Mouse (Mus musculus) ovary, postnatal 10 days (tissue): ENCODE measurements at regions not wholly inside any gene's neighbourhood (a gene's known extent, or its start where the extent isn't known, plus 50 kb on each side); places are given as distances from the start of the nearest gene placed in this dataset.
A peak's percentile ranks its signal among the peaks of the same experiment; 100 is the strongest.

Experiments
- DNase-seq: peaks from one replicate; pipeline ENCODE4 v3.0.0; 2022; ENCODE audit warnings: low spot score

DNA sequence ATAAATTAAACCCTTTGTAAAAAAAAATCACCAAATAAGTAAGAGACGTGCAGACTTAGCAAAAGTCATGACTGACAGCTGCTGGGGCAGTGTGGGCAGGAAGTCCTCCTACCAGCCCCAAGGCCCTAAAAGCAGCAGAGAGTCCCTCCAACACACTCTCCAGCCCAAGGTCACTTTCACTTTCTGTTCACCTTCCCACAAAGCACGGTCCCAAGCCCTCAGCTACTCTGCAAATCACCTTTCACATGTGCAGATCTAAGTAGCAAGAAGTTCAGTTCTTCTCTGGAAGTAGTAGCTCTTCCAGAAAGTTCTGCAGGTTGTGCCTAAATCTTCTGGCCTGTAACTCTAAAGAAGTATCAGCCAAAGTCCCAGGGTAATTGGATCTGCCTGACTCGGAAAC, 120.8 kb upstream of the Gm26657 start:
- no peak for DNase-seq

GRCm38 (mm10) chr4:56618433-56618832, 121.4 kb upstream of the Gm26657 start:
- no peak for DNase-seq

GRCm38 (mm10) chr4:56617661-56618360, 122.1 kb upstream of the Gm26657 start:
- no peak for DNase-seq

DNA sequence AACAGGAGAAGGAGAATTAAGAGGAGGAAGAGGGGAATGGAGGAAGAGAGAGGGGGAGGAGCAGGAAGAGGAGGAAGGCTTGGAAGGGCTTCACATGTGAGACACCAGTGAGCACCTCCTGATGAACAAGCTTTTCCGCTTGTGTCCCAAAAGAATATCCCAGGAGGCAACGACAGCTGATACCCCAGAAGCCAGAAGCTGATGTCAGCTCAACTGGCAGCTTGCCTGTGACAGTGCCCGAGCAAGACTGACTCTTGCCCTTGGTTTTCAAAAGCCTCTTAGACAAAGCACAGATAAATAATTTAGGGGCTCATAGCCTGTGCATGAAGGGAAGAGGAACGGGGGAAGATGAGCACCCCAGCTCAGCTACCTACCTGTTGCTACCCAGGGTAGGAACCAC, 127.5 kb upstream of the Gm26657 start:
- DNase-seq: no peak

DNA sequence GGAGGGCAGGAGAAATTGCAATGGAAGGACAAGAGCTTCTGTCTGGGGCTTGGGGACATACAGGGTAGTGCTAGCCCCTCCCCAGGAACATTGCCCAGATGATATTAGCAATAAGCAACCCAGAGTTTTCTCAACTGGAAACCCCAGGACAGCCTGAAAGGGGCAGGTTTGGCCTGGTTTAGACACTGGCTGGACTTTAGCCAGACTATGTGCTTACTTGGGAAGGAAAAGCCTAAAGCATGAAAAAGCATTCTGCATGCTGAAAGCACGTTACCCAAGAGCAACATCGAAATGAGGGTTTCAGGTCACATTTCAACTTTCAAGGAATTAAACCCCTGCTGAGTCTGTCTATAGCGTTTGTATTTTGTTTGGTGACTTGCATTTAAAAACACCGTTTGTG, 128.1 kb upstream of the Gm26657 start:
- DNase-seq: no peak

DNA sequence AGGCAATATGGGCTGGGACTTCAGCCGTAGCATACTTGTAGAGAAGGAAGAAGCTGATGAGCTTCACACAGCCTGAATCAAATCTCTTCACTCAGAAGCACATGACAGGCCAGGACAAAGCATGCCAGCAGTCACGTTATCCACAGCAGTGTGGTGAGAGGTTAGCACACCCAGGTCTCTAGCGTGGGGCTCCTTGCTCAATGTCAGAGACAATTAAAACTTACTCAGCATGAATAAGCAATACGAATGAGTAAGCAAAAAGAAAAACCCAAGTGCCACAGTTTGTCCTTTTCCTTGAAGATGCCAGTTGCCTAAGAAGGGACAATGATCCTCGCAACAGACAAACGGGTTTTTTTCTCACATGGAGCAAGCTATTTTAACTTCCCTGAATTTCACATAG, 129.6 kb upstream of the Gm26657 start:
- no peak for DNase-seq

DNA sequence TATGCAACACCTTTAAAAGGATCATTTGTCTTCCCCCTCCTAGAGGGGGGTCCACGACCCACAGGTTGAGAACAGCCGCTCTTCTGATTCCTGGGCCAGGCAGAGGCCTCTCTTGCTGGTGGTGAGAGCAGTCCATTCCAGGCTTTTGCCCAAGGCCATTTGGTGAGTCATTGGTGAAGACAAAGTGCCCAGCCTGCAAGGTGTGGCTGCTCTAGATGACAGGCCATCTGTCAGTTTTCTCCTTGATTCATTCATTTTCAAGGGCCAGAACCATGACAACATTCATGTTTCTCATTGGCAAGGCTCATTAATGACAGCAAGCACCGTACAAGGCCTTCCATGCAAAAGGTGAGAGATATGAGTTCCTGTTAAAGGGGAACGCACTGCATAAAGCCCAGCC, 131.2 kb upstream of the Gm26657 start:
- no peak for DNase-seq

- no peak for DNase-seq
Observed at GRCm38 (mm10) chr4:56598398-56598797, 141.5 kb upstream of the Gm26657 start.

DNA sequence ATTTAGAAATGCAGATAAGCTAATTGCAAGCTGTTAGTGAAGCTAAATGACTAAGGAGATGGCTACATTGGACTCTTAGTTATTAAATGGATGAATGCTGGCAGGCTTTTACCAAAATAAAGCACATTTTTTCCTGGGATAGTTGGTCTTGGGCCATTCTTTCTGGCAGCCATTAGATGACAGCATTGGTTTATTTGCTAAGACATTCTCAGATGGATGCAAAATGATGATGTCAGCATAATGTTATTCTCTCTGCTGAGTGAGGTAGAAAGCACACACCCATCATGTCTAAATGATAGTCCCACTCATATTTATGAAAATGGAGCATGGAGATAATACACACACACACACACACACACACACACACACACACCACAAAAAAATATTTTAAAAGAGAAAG, 141.9 kb upstream of the Gm26657 start:
- DNase-seq: no peak

DNA sequence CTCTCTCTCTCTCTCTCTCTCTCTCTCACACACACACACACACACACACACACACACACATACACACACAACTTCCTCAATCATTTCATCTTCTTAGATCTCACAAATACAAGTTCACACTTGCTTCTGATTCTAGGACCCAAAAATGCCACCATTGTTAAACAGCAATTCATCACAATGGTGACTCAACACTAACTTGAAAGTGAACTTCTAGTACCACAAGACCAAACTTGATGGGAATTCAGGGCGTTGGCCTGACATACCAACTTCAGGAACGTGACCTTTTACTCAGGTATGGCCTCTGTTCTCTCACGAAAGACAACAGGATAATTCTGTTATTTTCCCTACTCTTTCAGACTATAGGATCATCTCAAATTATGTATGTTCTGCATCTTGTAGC, 157.5 kb upstream of the Gm26657 start:
- no peak for DNase-seq

GRCm38 (mm10) chr4:56576837-56577548, 162.9 kb upstream of the Gm26657 start:
- no peak for DNase-seq

DNA sequence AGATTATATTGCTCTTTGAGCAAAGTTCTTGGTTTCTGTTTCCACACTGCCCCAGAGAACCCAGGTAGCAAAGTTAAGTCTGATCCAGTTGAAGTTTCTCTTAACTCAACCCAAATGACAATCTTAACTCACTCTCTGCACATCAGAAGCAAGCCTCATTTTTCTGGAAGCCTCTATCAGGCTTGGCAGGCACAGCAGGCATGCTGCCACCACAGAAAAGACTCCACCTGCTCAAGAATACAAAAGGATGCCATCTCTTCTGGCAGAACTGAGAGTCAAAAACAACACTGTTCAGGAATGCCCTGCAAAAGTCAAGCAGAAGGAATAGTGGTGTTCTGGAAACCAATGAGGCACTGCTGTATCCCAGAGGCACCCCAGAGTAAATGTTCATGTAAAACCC, 187.7 kb upstream of the Gm26657 start:
- no peak for DNase-seq

DNA sequence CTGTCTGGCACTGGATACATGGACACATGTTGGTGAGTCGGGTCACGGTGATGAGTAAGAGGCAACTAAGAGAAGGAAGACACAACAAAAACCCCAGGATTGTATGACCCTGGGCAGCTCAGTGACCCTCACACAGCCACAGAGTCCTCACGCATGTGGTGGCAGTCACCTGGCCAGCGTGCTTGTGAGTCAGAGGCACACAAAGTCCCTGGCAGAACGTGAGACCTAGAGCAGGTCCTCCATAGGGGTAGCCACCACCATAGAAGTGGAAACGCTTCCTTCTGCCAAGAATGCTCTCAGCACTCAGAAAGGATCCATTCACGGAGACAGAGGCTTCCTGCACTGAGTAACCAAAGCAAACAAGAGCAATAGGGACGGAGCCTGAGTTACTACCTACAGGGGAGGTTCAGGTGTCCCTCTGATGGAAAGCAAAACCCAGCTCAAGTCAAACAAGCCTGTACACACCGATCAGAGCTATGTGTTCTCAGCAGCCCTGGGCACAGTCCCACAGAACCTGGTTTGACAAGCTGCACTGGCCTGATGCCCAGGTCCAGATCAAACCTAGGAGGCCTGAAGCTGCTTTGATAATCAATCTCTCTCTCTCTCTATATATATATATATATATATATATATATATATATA, 206.4 kb upstream of the Gm26657 start:
- DNase-seq: no peak

DNA sequence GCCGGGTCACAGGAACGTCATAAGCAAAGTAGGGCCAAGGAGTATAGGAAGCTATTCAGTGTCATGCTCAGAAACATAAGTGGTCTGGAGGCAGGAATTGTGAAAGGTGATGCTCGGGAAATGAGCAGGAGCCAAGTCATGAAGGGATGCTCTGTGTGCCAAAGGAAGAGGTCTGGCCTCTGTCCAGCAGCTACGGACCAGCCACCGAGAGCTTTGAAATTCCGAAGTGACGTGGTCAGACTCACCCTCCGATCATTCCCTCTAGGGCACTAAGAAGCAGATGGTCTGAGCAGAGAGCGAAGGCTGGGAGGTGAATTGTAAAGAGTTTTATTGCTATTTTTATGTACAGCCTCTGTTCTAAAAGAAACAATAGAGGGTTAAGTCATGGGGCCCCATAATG, 206.9 kb upstream of the Gm26657 start:
- no peak for DNase-seq

DNA sequence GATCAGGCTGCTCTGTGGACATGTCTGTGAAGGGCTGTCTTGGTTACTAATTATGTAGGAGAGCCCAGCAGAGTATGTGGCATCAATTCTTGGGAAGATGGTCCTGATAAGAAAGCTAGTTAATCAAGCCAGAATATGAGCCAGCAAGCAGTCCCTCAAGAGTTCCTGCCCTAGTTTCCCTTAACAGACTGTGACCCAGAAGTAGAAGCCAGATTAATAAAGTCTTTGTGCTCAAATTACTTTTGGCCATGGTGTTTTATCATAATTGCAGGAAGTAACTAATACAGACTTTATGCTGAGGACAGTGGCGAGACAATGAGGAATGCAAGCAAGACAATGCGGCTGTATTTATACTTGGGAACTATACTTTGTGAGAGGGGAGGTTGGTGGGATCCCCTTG, 211.3 kb upstream of the Gm26657 start:
- no peak for DNase-seq

DNA sequence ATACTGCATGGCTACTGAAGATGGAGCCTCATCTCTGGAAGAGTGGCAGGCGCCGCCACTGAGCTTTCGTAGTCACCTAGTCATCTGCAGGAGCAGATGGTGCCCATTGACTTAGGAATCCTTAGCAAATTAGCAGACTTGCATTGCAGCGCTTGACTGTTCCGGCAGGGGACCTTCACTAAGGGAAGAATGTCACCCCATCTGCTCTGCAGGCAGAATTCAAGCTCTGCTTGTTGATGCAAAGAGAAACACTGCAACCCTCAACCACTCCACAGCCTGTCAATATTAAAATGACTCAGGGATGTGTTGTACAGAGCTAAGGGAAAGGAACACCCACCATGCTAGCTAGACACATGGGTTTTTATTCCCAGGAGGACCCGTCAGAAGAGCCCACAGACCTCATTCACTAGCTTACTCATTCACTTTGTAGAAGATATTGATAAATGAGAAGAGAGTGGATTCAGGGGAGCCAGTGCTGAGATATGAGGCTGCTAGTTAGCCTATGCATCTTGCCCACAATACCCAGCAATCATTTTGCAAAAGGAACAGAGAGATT, 215.4 kb upstream of the Gm26657 start:
- DNase-seq: no peak

GRCm38 (mm10) chr4:56507770-56508169, 232.1 kb upstream of the Gm26657 start:
- no peak for DNase-seq

- no peak for DNase-seq
Observed at GRCm38 (mm10) chr4:56506786-56507185, 233.1 kb upstream of the Gm26657 start.

- DNase-seq: no peak
Observed at GRCm38 (mm10) chr4:56506067-56506466, 233.8 kb upstream of the Gm26657 start.

DNA sequence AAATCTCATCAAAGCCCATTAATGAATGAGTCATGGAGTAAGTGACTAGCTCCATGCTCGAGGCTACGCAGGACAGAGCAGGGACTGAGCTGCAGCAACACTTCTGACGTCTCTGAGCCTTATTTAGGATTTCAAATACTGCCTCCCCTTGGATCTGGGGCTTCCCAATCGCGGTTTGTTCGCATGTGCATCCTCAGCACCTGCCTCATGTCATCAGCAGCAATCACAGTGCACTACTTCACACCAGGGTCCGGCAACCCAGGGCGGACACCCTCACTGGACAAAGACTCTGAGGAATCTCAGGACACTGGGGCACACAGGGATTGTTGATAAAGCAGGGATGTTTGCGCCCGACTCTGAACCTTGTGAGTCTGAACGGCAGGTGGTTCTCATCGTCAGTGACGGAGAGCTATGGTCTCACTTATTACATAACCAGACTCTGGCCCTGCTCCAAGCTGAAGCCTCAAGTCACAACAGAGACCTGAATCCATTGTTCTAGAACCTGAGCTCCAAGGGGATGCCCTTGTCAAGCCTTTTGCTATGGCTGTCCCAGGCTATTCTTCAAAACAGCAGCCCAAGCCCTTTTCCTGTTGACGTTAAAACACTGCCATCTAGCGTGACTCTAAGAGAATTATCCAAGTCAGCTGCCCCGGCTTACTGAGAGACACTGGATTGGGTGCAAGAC, 247.2 kb upstream of the Gm26657 start:
- DNase-seq: peak; percentile 7

- no peak for DNase-seq
Observed at GRCm38 (mm10) chr4:56489361-56489760, 250.5 kb upstream of the Gm26657 start.

GRCm38 (mm10) chr4:56483708-56484107, 256.2 kb upstream of the Gm26657 start:
- no peak for DNase-seq

DNA sequence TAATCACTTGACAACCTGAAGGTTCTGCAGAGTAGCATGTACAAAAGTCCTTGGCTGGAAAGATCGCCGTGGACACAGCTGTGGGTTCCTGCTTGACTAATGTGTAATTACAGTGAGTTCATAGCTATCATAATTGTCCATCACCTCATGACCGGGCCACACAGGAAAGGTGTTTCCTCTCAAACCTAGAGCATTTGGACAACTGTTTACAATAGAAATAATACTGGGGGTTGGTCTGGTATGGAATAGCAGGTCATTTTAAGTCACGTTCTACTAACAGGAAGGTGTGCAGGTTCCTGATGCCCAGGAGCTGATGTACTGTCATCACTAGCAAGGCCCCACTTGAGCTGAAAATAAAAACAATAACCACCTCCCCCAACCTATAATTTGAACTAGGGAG, 283.1 kb upstream of the Gm26657 start:
- no peak for DNase-seq
